Mouse (Mus musculus) heart, embryonic 15.5 days (tissue): ENCODE results near the gene Map3k13. TPM values are rescaled to one million over a fixed set of nuclear protein-coding genes. Genes with fewer than 3 reads are reported as not detected.

Source experiments
- ATAC-seq: fragments of 200-750 bp; cut with Nextera tagmentation; replicated peaks from 2 replicates; pipeline ENCODE4 v1.8.0; 2017; ENCODE audit warnings: low read depth, moderate TSS enrichment; ENCODE audit not compliant: insufficient number of reproducible peaks, insufficient read depth, low FRiP score
- H3K27ac ChIP-seq: fragments of 300-500 bp; sonication (generic); 2 replicates; pipeline ENCODE4 v1.5.1; 2015; ENCODE audit warnings: mild to moderate bottlenecking, inconsistent platforms
- H3K27me3 ChIP-seq: fragments of 300-500 bp; sonication (generic); 2 replicates; pipeline ENCODE4 v1.6.1; 2015; ENCODE audit warnings: inconsistent platforms
- H3K36me3 ChIP-seq: fragments of 300-500 bp; sonication (generic); 2 replicates; pipeline ENCODE4 v1.6.1; 2015; ENCODE audit warnings: mild to moderate bottlenecking, inconsistent platforms
- H3K4me1 ChIP-seq: fragments of 300-500 bp; sonication (generic); replicated peaks from 2 replicates; pipeline ENCODE4 v1.6.1; 2015; ENCODE audit warnings: inconsistent platforms
- H3K4me2 ChIP-seq: fragments of 300-500 bp; sonication (generic); 2 replicates; pipeline ENCODE4 v1.6.1; 2015; ENCODE audit warnings: inconsistent platforms, mild to moderate bottlenecking, moderate library complexity
- H3K4me3 ChIP-seq: fragments of 300-500 bp; sonication (generic); 2 replicates; pipeline ENCODE4 v1.5.1; 2015; ENCODE audit warnings: mild to moderate bottlenecking, inconsistent platforms
- H3K9ac ChIP-seq: fragments of 300-500 bp; sonication (generic); 2 replicates; pipeline ENCODE4 v1.6.1; 2015; ENCODE audit warnings: mild to moderate bottlenecking, inconsistent platforms
- H3K9me3 ChIP-seq: fragments of 300-500 bp; sonication (generic); replicated peaks from 2 replicates; pipeline ENCODE4 v1.6.1; 2016; ENCODE audit warnings: inconsistent platforms
- WGBS: fragments of 180-500 bp; shearing (Covaris S2); methylation state at CpG from one replicate; pipeline ENCODE4 v1.1.7; 2015; ENCODE audit warnings: mixed read lengths; 5-methylcytosine and 5-hydroxymethylcytosine counted together
- polyA plus RNA-seq: library from polyadenylated mRNA; unstranded; fragments of >200 nt; fragmentation: Nextera tagmentation; extraction: Ambion mirVana; gene quantifications from 2 replicates; pipeline ENCODE4 v1.2.1, GENCODE M21; 2015

The Map3k13 gene
- 0.60 and 0.85 TPM in 2 replicates for polyA plus RNA-seq

GRCm38 (mm10) chr16:21793875-21794696, at the start of gene Map3k13:
TSS of gene Map3k13 (plus strand) at chr16:21794346.
- WGBS: 2% methylated on average over 47 of the region's 47 CpGs

GRCm38 (mm10) chr16:21758447-21758846, 35.7 kb upstream of the Map3k13 start:
- ATAC-seq: no peak
- Histone ChIP-seq H3K27me3 (no peaks in the 10 kb centered on the region), H3K36me3 (0 out of 2 replicates have a peak, but pooled peaks cover 5% of the 10 kb centered on the region), H3K9me3 (no peaks in the 10 kb centered on the region), H3K27ac (no peak overlapping the region), H3K4me2 (no peak overlapping the region), H3K4me3 (no peak overlapping the region), H3K4me1 (no peaks in the 10 kb centered on the region), H3K9ac (no peak overlapping the region)
- 80% methylated on average over 1 of the region's 1 CpGs for WGBS

More at GRCm38 (mm10) chr16:21793875-21794696, at the start of gene Map3k13:
- Histone ChIP-seq H3K27ac (peak within 1 kb of the TSS; percentile 93), H3K36me3 (peaks cover under 1% of the 10 kb centered on the region; the same call in 1 of the 2 replicates), H3K9me3 (no peaks in the 10 kb centered on the region), H3K4me2 (peak within 1 kb of the TSS; percentile 94), H3K9ac (peak within 1 kb of the TSS; percentile 90), H3K4me3 (peak within 1 kb of the TSS; percentile 95), H3K27me3 (no peaks in the 10 kb centered on the region), H3K4me1 (peaks cover 9% of the 10 kb centered on the region)
- peak; percentile 98 for ATAC-seq

- no peaks in the 10 kb centered on the region for H3K9me3 ChIP-seq
- ATAC-seq: no peak
- 70% methylated on average over 3 of the region's 3 CpGs for WGBS
- H3K4me3 ChIP-seq: no peak overlapping the region
- no peak overlapping the region for H3K9ac ChIP-seq
- H3K4me2 ChIP-seq: no peak overlapping the region
- H3K4me1 ChIP-seq: no peaks in the 10 kb centered on the region
- H3K27me3 ChIP-seq: no peaks in the 10 kb centered on the region
- no peak overlapping the region for H3K27ac ChIP-seq
- no peaks in the 10 kb centered on the region for H3K36me3 ChIP-seq
Measured at GRCm38 (mm10) chr16:21768255-21768654, 25.9 kb upstream of the Map3k13 start.

GRCm38 (mm10) chr16:21769667-21770066, 24.5 kb upstream of the Map3k13 start:
- H3K4me3 ChIP-seq: no peak overlapping the region
- H3K36me3 ChIP-seq: no peaks in the 10 kb centered on the region
- H3K9me3 ChIP-seq: no peaks in the 10 kb centered on the region
- 78% methylated on average over 5 of the region's 5 CpGs for WGBS
- H3K9ac ChIP-seq: no peak overlapping the region
- no peak overlapping the region for H3K4me2 ChIP-seq
- no peaks in the 10 kb centered on the region for H3K27me3 ChIP-seq
- no peak overlapping the region for H3K27ac ChIP-seq
- ATAC-seq: no peak
- H3K4me1 ChIP-seq: no peaks in the 10 kb centered on the region

- WGBS: 80% methylated on average over 4 of the region's 4 CpGs
- H3K27ac ChIP-seq: no peak overlapping the region
- ATAC-seq: no peak
- no peaks in the 10 kb centered on the region for H3K4me1 ChIP-seq
- no peaks in the 10 kb centered on the region for H3K9me3 ChIP-seq
- H3K4me2 ChIP-seq: no peak overlapping the region
- H3K27me3 ChIP-seq: no peaks in the 10 kb centered on the region
- no peaks in the 10 kb centered on the region for H3K36me3 ChIP-seq
- H3K9ac ChIP-seq: no peak overlapping the region
- H3K4me3 ChIP-seq: no peak overlapping the region
Measured at GRCm38 (mm10) chr16:21774725-21775124, 19.4 kb upstream of the Map3k13 start.

GRCm38 (mm10) chr16:21778293-21778866, 15.8 kb upstream of the Map3k13 start:
- Histone ChIP-seq H3K4me2 (peak overlapping the region; percentile 45), H3K9ac (no peak overlapping the region), H3K4me3 (peak overlapping the region; percentile 38), H3K27me3 (no peaks in the 10 kb centered on the region), H3K36me3 (no peaks in the 10 kb centered on the region), H3K9me3 (no peaks in the 10 kb centered on the region), H3K27ac (no peak overlapping the region), H3K4me1 (no peaks in the 10 kb centered on the region)
- ATAC-seq: no peak
- WGBS: 38% methylated on average over 3 of the region's 3 CpGs

- H3K9ac ChIP-seq: no peak overlapping the region
- no peaks in the 10 kb centered on the region for H3K4me1 ChIP-seq
- no peak overlapping the region for H3K4me3 ChIP-seq
- no peaks in the 10 kb centered on the region for H3K27me3 ChIP-seq
- H3K4me2 ChIP-seq: no peak overlapping the region
- ATAC-seq: no peak
- no peaks in the 10 kb centered on the region for H3K9me3 ChIP-seq
- H3K27ac ChIP-seq: no peak overlapping the region
- WGBS: 79% methylated on average over 4 of the region's 4 CpGs
- no peaks in the 10 kb centered on the region for H3K36me3 ChIP-seq
Measured at GRCm38 (mm10) chr16:21779149-21779548, 15.0 kb upstream of the Map3k13 start.

- no peak overlapping the region for H3K4me2 ChIP-seq
- H3K36me3 ChIP-seq: no peaks in the 10 kb centered on the region
- H3K4me1 ChIP-seq: no peaks in the 10 kb centered on the region
- H3K27me3 ChIP-seq: no peaks in the 10 kb centered on the region
- H3K9me3 ChIP-seq: no peaks in the 10 kb centered on the region
- no peak overlapping the region for H3K27ac ChIP-seq
- no peak overlapping the region for H3K4me3 ChIP-seq
- 76% methylated on average over 3 of the region's 3 CpGs for WGBS
- ATAC-seq: no peak
- H3K9ac ChIP-seq: no peak overlapping the region
Measured at GRCm38 (mm10) chr16:21781277-21781676, 12.9 kb upstream of the Map3k13 start.

- Histone ChIP-seq H3K9ac (no peak overlapping the region), H3K4me3 (no peak overlapping the region), H3K27me3 (no peaks in the 10 kb centered on the region), H3K36me3 (no peaks in the 10 kb centered on the region), H3K4me2 (no peak overlapping the region), H3K4me1 (0 out of 2 replicates have a peak, but pooled peaks cover under 1% of the 10 kb centered on the region), H3K9me3 (no peaks in the 10 kb centered on the region), H3K27ac (no peak overlapping the region)
- ATAC-seq: no peak
- 86% methylated on average over 3 of the region's 3 CpGs for WGBS
Measured at GRCm38 (mm10) chr16:21781895-21782294, 12.3 kb upstream of the Map3k13 start.

GRCm38 (mm10) chr16:21782807-21783206, 11.3 kb upstream of the Map3k13 start:
- H3K36me3 ChIP-seq: no peaks in the 10 kb centered on the region
- H3K4me3 ChIP-seq: no peak overlapping the region
- no peak overlapping the region for H3K27ac ChIP-seq
- no peak for ATAC-seq
- H3K27me3 ChIP-seq: no peaks in the 10 kb centered on the region
- peaks cover 9% of the 10 kb centered on the region for H3K4me1 ChIP-seq
- no peak overlapping the region for H3K4me2 ChIP-seq
- no peak overlapping the region for H3K9ac ChIP-seq
- no peaks in the 10 kb centered on the region for H3K9me3 ChIP-seq
- 63% methylated on average over 2 of the region's 2 CpGs for WGBS

GRCm38 (mm10) chr16:21785000-21785399, 9.1 kb upstream of the Map3k13 start:
- Histone ChIP-seq H3K27ac (no peak overlapping the region), H3K9me3 (no peaks in the 10 kb centered on the region), H3K4me2 (no peak overlapping the region), H3K27me3 (no peaks in the 10 kb centered on the region), H3K9ac (no peak overlapping the region), H3K4me1 (peaks cover 12% of the 10 kb centered on the region), H3K4me3 (no peak overlapping the region), H3K36me3 (no peaks in the 10 kb centered on the region)
- ATAC-seq: no peak
- 69% methylated on average over 4 of the region's 4 CpGs for WGBS
